Mouse (Mus musculus) CH12.LX (cell line): Measurements from ENCODE around the gene Plekhg3. TPM values are rescaled to one million over a fixed set of nuclear protein-coding genes. Genes with fewer than 3 reads are reported as not detected.

ENCODE experiments used
- DNase-seq: peaks from one replicate; pipeline ENCODE4 v3.0.0-alpha.2; 2013; ENCODE audit errors: extremely low read depth
- H3K27ac ChIP-seq: 2 replicates; pipeline ENCODE4 v1.5.1; 2012; ENCODE audit warnings: low read depth, mild to moderate bottlenecking, control low read depth, moderate library complexity; ENCODE audit not compliant: insufficient read depth
- H3K27me3 ChIP-seq: replicated peaks from 2 replicates; pipeline ENCODE3; 2012; ENCODE audit warnings: inconsistent platforms
- H3K36me3 ChIP-seq, 2 experiments: replicated peaks in 1 of 2; 2 replicates each; pipeline versions ENCODE3 to v1.6.1; 2012; ENCODE audit warnings: inconsistent platforms in 1 of 2, low read length in 1 of 2, mild to moderate bottlenecking in 1 of 2, mixed read lengths in 1 of 2, moderate library complexity in 1 of 2; ENCODE audit not compliant: control insufficient read depth in 1 of 2, insufficient read depth in 1 of 2
- H3K4me1 ChIP-seq, 2 experiments: 2 replicates each; pipeline ENCODE4 v1.6.1; 2012; ENCODE audit warnings: inconsistent platforms in 1 of 2, moderate library complexity in 1 of 2; ENCODE audit not compliant: insufficient read depth in 2 of 2, control insufficient read depth in 1 of 2
- H3K4me2 ChIP-seq: 2 replicates; pipeline ENCODE4 v1.6.1; 2012; ENCODE audit warnings: low read depth, mild to moderate bottlenecking, control low read depth; ENCODE audit not compliant: poor library complexity, insufficient read depth, severe bottlenecking
- H3K4me3 ChIP-seq, 3 experiments: fragments of 150-350 bp in 1 of 3; sonication (generic) in 1 of 3; replicated peaks in 1 of 3; 2 replicates each; pipeline versions ENCODE3 to v1.5.1; 2011 to 2012; ENCODE audit warnings: low read depth in 2 of 3, low read length in 2 of 3, mild to moderate bottlenecking in 2 of 3, moderate library complexity in 2 of 3, control low read depth in 1 of 3, improper control_type of control experiment in 1 of 3, inconsistent platforms in 1 of 3, mixed read lengths in 1 of 3; ENCODE audit not compliant: poor library complexity in 1 of 3
- H3K79me2 ChIP-seq: replicated peaks from 2 replicates; pipeline ENCODE4 v1.6.1; 2012; ENCODE audit warnings: mild to moderate bottlenecking, moderate library complexity; ENCODE audit not compliant: control insufficient read depth, poor library complexity, insufficient read depth, severe bottlenecking; ENCODE audit errors: extremely low read depth
- H3K9ac ChIP-seq: 2 replicates; pipeline ENCODE4 v1.6.1; 2012; ENCODE audit warnings: low read depth, mild to moderate bottlenecking, control low read depth, moderate library complexity; ENCODE audit not compliant: insufficient read depth
- H3K9me3 ChIP-seq: replicated peaks from 2 replicates; pipeline ENCODE3; 2012; ENCODE audit warnings: low read length, inconsistent platforms, mixed read lengths
- BHLHE40 ChIP-seq: IDR thresholded peaks from 2 replicates; pipeline ENCODE4 v1.6.1; 2011; ENCODE audit warnings: mild to moderate bottlenecking, low read depth, low read length, improper control_type of control experiment
- CHD1 ChIP-seq: IDR thresholded peaks from 2 replicates; pipeline ENCODE4 v1.6.1; 2012; ENCODE audit warnings: low read depth, low read length, improper control_type of control experiment, inconsistent platforms
- CTCF ChIP-seq, 2 experiments: IDR thresholded peaks in 1 of 2; conservative IDR thresholded peaks in 1 of 2; 2 replicates each; pipeline ENCODE4 v1.5.1; 2011 to 2012; ENCODE audit warnings: low read depth in 2 of 2, low read length in 2 of 2, improper control_type of control experiment in 1 of 2, inconsistent platforms in 1 of 2, mild to moderate bottlenecking in 1 of 2, moderate library complexity in 1 of 2
- E2F4 ChIP-seq: IDR thresholded peaks from 2 replicates; pipeline ENCODE4 v1.6.1; 2011; ENCODE audit warnings: low read depth, low read length, improper control_type of control experiment; ENCODE audit not compliant: insufficient replicate concordance
- ELF1 ChIP-seq: IDR thresholded peaks from 2 replicates; pipeline ENCODE4 v1.6.1; 2014; ENCODE audit warnings: low read depth, mild to moderate bottlenecking, inconsistent platforms, low read length, improper control_type of control experiment
- ETS1 ChIP-seq: conservative IDR thresholded peaks from 2 replicates; pipeline ENCODE4 v1.6.1; 2012; ENCODE audit warnings: low read depth, mild to moderate bottlenecking, inconsistent platforms, low read length, improper control_type of control experiment, moderate library complexity
- HCFC1 ChIP-seq: IDR thresholded peaks from 2 replicates; pipeline ENCODE4 v1.6.1; 2012; ENCODE audit warnings: low read depth, mild to moderate bottlenecking, inconsistent platforms, low read length, improper control_type of control experiment
- JUN ChIP-seq: IDR thresholded peaks from 2 replicates; pipeline ENCODE4 v1.6.1; 2011; ENCODE audit warnings: low read depth, mild to moderate bottlenecking, low read length, improper control_type of control experiment, moderate library complexity; ENCODE audit not compliant: insufficient read depth
- KAT2A ChIP-seq: IDR thresholded peaks from 2 replicates; pipeline ENCODE4 v1.6.1; 2012; ENCODE audit warnings: low read length, improper control_type of control experiment, inconsistent platforms; ENCODE audit not compliant: insufficient replicate concordance
- MAFK ChIP-seq: IDR thresholded peaks from 2 replicates; pipeline ENCODE4 v1.6.1; 2011; ENCODE audit warnings: low read length, improper control_type of control experiment; ENCODE audit not compliant: insufficient replicate concordance
- MEF2A ChIP-seq: IDR thresholded peaks from 2 replicates; pipeline ENCODE4 v1.6.1; 2014; ENCODE audit warnings: low read depth, mild to moderate bottlenecking, inconsistent platforms, low read length, improper control_type of control experiment, borderline replicate concordance
- MYC ChIP-seq: IDR thresholded peaks from 2 replicates; pipeline ENCODE4 v1.6.1; 2011; ENCODE audit warnings: low read depth, mild to moderate bottlenecking, improper control_type of control experiment, low read length
- NELFE ChIP-seq: IDR thresholded peaks from 2 replicates; pipeline ENCODE4 v1.6.1; 2011; ENCODE audit warnings: low read depth, low read length, improper control_type of control experiment
- POLR2A ChIP-seq: IDR thresholded peaks from 2 replicates; pipeline ENCODE4 v1.6.1; 2011; ENCODE audit warnings: low read depth, mild to moderate bottlenecking, improper control_type of control experiment, low read length
- POLR2AphosphoS2 ChIP-seq: IDR thresholded peaks from 2 replicates; pipeline ENCODE4 v1.6.1; 2011; ENCODE audit warnings: low read depth, low read length, improper control_type of control experiment
- RAD21 ChIP-seq: IDR thresholded peaks from 2 replicates; pipeline ENCODE4 v1.6.1; 2011; ENCODE audit warnings: low read depth, mild to moderate bottlenecking, low read length, improper control_type of control experiment, moderate library complexity
- SIN3A ChIP-seq: IDR thresholded peaks from 2 replicates; pipeline ENCODE4 v1.6.1; 2012; ENCODE audit warnings: low read length, improper control_type of control experiment, inconsistent platforms
- SMC3 ChIP-seq: IDR thresholded peaks from 2 replicates; pipeline ENCODE4 v1.6.1; 2011; ENCODE audit warnings: low read depth, low read length, improper control_type of control experiment
- UBTF ChIP-seq: IDR thresholded peaks from 2 replicates; pipeline ENCODE4 v1.6.1; 2012; ENCODE audit warnings: low read depth, mild to moderate bottlenecking, inconsistent platforms, low read length, improper control_type of control experiment, moderate library complexity
- USF2 ChIP-seq: conservative IDR thresholded peaks from 2 replicates; pipeline ENCODE4 v1.6.1; 2011; ENCODE audit warnings: low read depth, low read length, improper control_type of control experiment
- dilution Hi-C: fragments of 300-500 bp; cut with MboI; formaldehyde crosslinking; loops from 2 replicates; pipeline ENCODE4 v1.14.3; 2020; ENCODE audit warnings: low sequenced_read_pairs; ENCODE audit not compliant: extremely low pct_unique_long_range_greater_than_20kb, extremely low pct_ligation_motif_present
- in situ Hi-C: fragments of 300-500 bp; cut with MboI; formaldehyde crosslinking; loops from 3 replicates; pipeline ENCODE4 v1.14.3; 2019; ENCODE audit warnings: low sequenced_read_pairs, low pct_ligation_motif_present, low pct_unique_long_range_greater_than_20kb, mixed read lengths
- polyA plus RNA-seq: library from polyadenylated mRNA; unstranded; fragments of >175 nt; gene quantifications from 2 replicates; pipeline ENCODE4 v1.2.1, GENCODE M21; 2012; ENCODE audit warnings: low read depth; ENCODE audit not compliant: insufficient read length
- total RNA-seq, 2 experiments: library from RNA; depleted of rRNA; stranded (reverse); fragments of 300-350 nt in 1 of 2; fragments of >200 nt in 1 of 2; gene quantifications; 2 replicates each; pipeline ENCODE4 v1.2.3; 2012 to 2014

The Plekhg3 gene
- total and polyA plus RNA-seq, 3 experiments: 0.04 to 6.1 (median 0.27) TPM

- Histone ChIP-seq H3K79me2 (no peaks in the 10 kb centered on the region), H3K27me3 (peaks cover 17% of the 10 kb centered on the region), H3K4me1 (peaks cover 5 to 6% of the 10 kb centered on the region in 2 experiments; a peak in 3 of 4 replicates), H3K36me3 (peaks cover 0 to 15% of the 10 kb centered on the region in 2 experiments), H3K9me3 (peaks cover 4% of the 10 kb centered on the region), H3K4me2 (no peak overlapping the region), H3K4me3 (no peak overlapping the region), H3K27ac (no peak overlapping the region), H3K9ac (no peak overlapping the region)
- no peak for TF ChIP-seq KAT2A
- TF ChIP-seq SMC3: no peak
- TF ChIP-seq SIN3A: no peak
- no peak for TF ChIP-seq USF2
- TF ChIP-seq CTCF (conservative IDR thresholded peaks at IDR 0.05 in 1 of 2, IDR thresholded peaks at IDR 0.05 in 1 of 2; ENCODE audit: low read depth in 2 of 2, low read length in 2 of 2): no peak
- TF ChIP-seq POLR2AphosphoS2: no peak
- TF ChIP-seq RAD21: no peak
- TF ChIP-seq UBTF: no peak
- no peak for DNase-seq
- in situ Hi-C loops (no loop called here), dilution Hi-C loops (no loop called here)
Measured at GRCm38 (mm10) chr12:76582139-76582538, 51.4 kb downstream of the Plekhg3 start.

GRCm38 (mm10) chr12:76582841-76583240 is 52.1 kb downstream of the Plekhg3 start:
- peaks cover 24% of the 10 kb centered on the region for H3K27me3 ChIP-seq
- H3K4me2 ChIP-seq: no peak overlapping the region
- no peak overlapping the region for H3K4me3 ChIP-seq
- TF ChIP-seq HCFC1 (no peak), KAT2A (no peak), POLR2A (no peak), ELF1 (no peak), JUN (no peak), UBTF (no peak), MYC (no peak), NELFE (no peak), POLR2AphosphoS2 (no peak), ETS1 (no peak), MAFK (no peak), E2F4 (no peak), MEF2A (no peak), RAD21 (no peak), CHD1 (no peak), BHLHE40 (no peak)
- in situ Hi-C loops: no loop called here
- H3K27ac ChIP-seq: no peak overlapping the region
- peaks cover 5 to 6% of the 10 kb centered on the region in 2 experiments; a peak in 3 of 4 replicates for H3K4me1 ChIP-seq
- H3K9ac ChIP-seq: no peak overlapping the region
- peaks cover 4% of the 10 kb centered on the region for H3K9me3 ChIP-seq
- dilution Hi-C loops: no loop called here
- DNase-seq: no peak
- no peaks in the 10 kb centered on the region for H3K79me2 ChIP-seq
- peaks cover 0 to 9% of the 10 kb centered on the region in 2 experiments for H3K36me3 ChIP-seq
